Mouse (Mus musculus) embryonic facial prominence, embryonic 13.5 days (tissue): ENCODE measurements around the gene Limd2. TPM values are rescaled to one million over a fixed set of nuclear protein-coding genes. Genes with fewer than 3 reads are reported as not detected.
A peak's percentile ranks its signal among the peaks of the same experiment; 100 is the strongest.

Source experiments
- ATAC-seq: fragments of 200-750 bp; cut with Nextera tagmentation; 2 replicates; pipeline ENCODE4 v1.8.0; 2017; ENCODE audit warnings: low read depth; ENCODE audit not compliant: insufficient number of reproducible peaks, insufficient read depth, low FRiP score, low TSS enrichment
- H3K27ac ChIP-seq: fragments of 300-500 bp; sonication (generic); 2 replicates; pipeline ENCODE4 v1.5.1; 2015; ENCODE audit warnings: moderate library complexity, mild to moderate bottlenecking, inconsistent platforms
- H3K27me3 ChIP-seq: fragments of 300-500 bp; sonication (generic); 2 replicates; pipeline ENCODE4 v1.6.1; 2015; ENCODE audit warnings: mild to moderate bottlenecking, inconsistent platforms
- H3K36me3 ChIP-seq: fragments of 300-500 bp; sonication (generic); 2 replicates; pipeline ENCODE4 v1.6.1; 2015; ENCODE audit warnings: mild to moderate bottlenecking, inconsistent platforms
- H3K4me1 ChIP-seq: fragments of 300-500 bp; sonication (generic); 2 replicates; pipeline ENCODE4 v1.6.1; 2015; ENCODE audit warnings: inconsistent platforms
- H3K4me2 ChIP-seq: fragments of 300-500 bp; sonication (generic); 2 replicates; pipeline ENCODE4 v1.6.1; 2015; ENCODE audit warnings: moderate library complexity, mild to moderate bottlenecking, inconsistent platforms
- H3K4me3 ChIP-seq: fragments of 300-500 bp; sonication (generic); 2 replicates; pipeline ENCODE4 v1.5.1; 2015; ENCODE audit warnings: mild to moderate bottlenecking, inconsistent platforms
- H3K9ac ChIP-seq: fragments of 300-500 bp; sonication (generic); 2 replicates; pipeline ENCODE4 v1.6.1; 2015; ENCODE audit warnings: mild to moderate bottlenecking, inconsistent platforms
- H3K9me3 ChIP-seq: fragments of 300-500 bp; sonication (generic); 2 replicates; pipeline ENCODE4 v1.6.1; 2016; ENCODE audit warnings: inconsistent platforms
- WGBS: fragments of 180-500 bp; shearing (Covaris S2); methylation state at CpG from one replicate; pipeline ENCODE4 v1.1.7; 2015; ENCODE audit warnings: mixed read lengths; 5-methylcytosine and 5-hydroxymethylcytosine counted together
- polyA plus RNA-seq: library from polyadenylated mRNA; unstranded; fragments of >200 nt; fragmentation: Nextera tagmentation; extraction: Ambion mirVana; gene quantifications from 2 replicates; pipeline ENCODE4 v1.2.1, GENCODE M21; 2015

Gene Limd2
- polyA plus RNA-seq, 1 experiment from 2014 or later: 452 TPM

- Histone ChIP-seq H3K27ac (no peak overlapping the region), H3K27me3 (no peaks in the 10 kb centered on the region), H3K4me3 (no peak overlapping the region), H3K9ac (no peak overlapping the region), H3K36me3 (peaks cover 76% of the 10 kb centered on the region), H3K4me2 (no peak overlapping the region), H3K4me1 (no peaks in the 10 kb centered on the region), H3K9me3 (no peaks in the 10 kb centered on the region)
- no peak for ATAC-seq
- 84% methylated on average over 3 of the region's 3 CpGs for WGBS
Observed at GRCm38 (mm10) chr11:106122736-106123135, 37.9 kb downstream of the Limd2 start.

- peaks cover 81% of the 10 kb centered on the region for H3K36me3 ChIP-seq
- WGBS: 90% methylated on average over 5 of the region's 5 CpGs
- H3K4me2 ChIP-seq: no peak overlapping the region
- H3K4me3 ChIP-seq: no peak overlapping the region
- no peaks in the 10 kb centered on the region for H3K9me3 ChIP-seq
- ATAC-seq: no peak
- no peak overlapping the region for H3K9ac ChIP-seq
- H3K27me3 ChIP-seq: no peaks in the 10 kb centered on the region
- H3K4me1 ChIP-seq: no peaks in the 10 kb centered on the region
- H3K27ac ChIP-seq: no peak overlapping the region
Observed at GRCm38 (mm10) chr11:106122221-106122620, 38.4 kb downstream of the Limd2 start.

- Histone ChIP-seq H3K9me3 (no peaks in the 10 kb centered on the region), H3K27ac (peak overlapping the region; percentile 61; the same call in 1 of the 2 replicates), H3K4me3 (no peak overlapping the region), H3K27me3 (no peaks in the 10 kb centered on the region), H3K4me1 (no peaks in the 10 kb centered on the region), H3K36me3 (peaks cover 26% of the 10 kb centered on the region), H3K4me2 (no peak overlapping the region), H3K9ac (no peak overlapping the region)
- no peak for ATAC-seq
Observed at GRCm38 (mm10) chr11:106111688-106112087, 49.0 kb downstream of the Limd2 start.

Other genes starting within 250 kb of the Limd2 start
- gene Cyb561, start 207.5 kb downstream of the Limd2 start, polyA plus RNA-seq: 15.5 and 16.1 TPM in 2 replicates
- 0.65 and 0.94 TPM in 2 replicates for gene Ace, start 192.9 kb downstream of the Limd2 start, polyA plus RNA-seq
- gene Ace3, start 166.2 kb downstream of the Limd2 start, polyA plus RNA-seq: not detected in 2 replicates
- gene Kcnh6, start 152.7 kb downstream of the Limd2 start, polyA plus RNA-seq: 0.31 and 0.70 TPM in 2 replicates
- gene Dcaf7, start 124.0 kb downstream of the Limd2 start, polyA plus RNA-seq: 71.3 and 74.6 TPM in 2 replicates
- gene Taco1, start 94.8 kb downstream of the Limd2 start, polyA plus RNA-seq: 10.2 and 10.8 TPM in 2 replicates
- 25.1 and 25.6 TPM in 2 replicates for gene Map3k3, start 76.2 kb downstream of the Limd2 start, polyA plus RNA-seq
- gene Gm10840, start within 50 bp of the Limd2 start, polyA plus RNA-seq: not detected in 2 replicates
- gene Strada, start 41.3 kb upstream of the Limd2 start, polyA plus RNA-seq: 34.8 and 35.8 TPM in 2 replicates
- gene Ccdc47, start 55.5 kb upstream of the Limd2 start, polyA plus RNA-seq: 81.4 and 93.3 TPM in 2 replicates
- 81.2 and 90.4 TPM in 2 replicates for gene Ddx42, start 56.1 kb upstream of the Limd2 start, polyA plus RNA-seq
- 60.0 and 63.0 TPM in 2 replicates for gene Ftsj3, start 95.2 kb upstream of the Limd2 start, polyA plus RNA-seq
- 286 and 310 TPM in 2 replicates for gene Psmc5, start 95.3 kb upstream of the Limd2 start, polyA plus RNA-seq
- 75.7 and 88.0 TPM in 2 replicates for gene Smarcd2, start 112.1 kb upstream of the Limd2 start, polyA plus RNA-seq
- gene Tcam1, start 115.8 kb upstream of the Limd2 start, polyA plus RNA-seq: 0.19 and 0.44 TPM in 2 replicates
- gene Gh, start 141.0 kb upstream of the Limd2 start, polyA plus RNA-seq: not detected in 2 replicates
- 1.8 and 2.1 TPM in 2 replicates for gene Cd79b, start 153.9 kb upstream of the Limd2 start, polyA plus RNA-seq
- 0.14 and 0.28 TPM in 2 replicates for gene Scn4a, start 192.4 kb upstream of the Limd2 start, polyA plus RNA-seq
- gene Prr29, start 204.6 kb upstream of the Limd2 start, polyA plus RNA-seq: 0.33 TPM in 1 of 2 replicates, not detected in the other
- gene Icam2, start 227.2 kb upstream of the Limd2 start, polyA plus RNA-seq: 26.2 and 32.6 TPM in 2 replicates